Mouse (Mus musculus) hindbrain, embryonic 16.5 days (tissue): ENCODE measurements around the gene D8Ertd738e. TPM values are rescaled to one million over a fixed set of nuclear protein-coding genes. Genes with fewer than 3 reads are reported as not detected.

ENCODE experiments used
- ATAC-seq: fragments of 200-750 bp; cut with Nextera tagmentation; 2 replicates; pipeline ENCODE4 v1.8.0; 2017; ENCODE audit warnings: moderate TSS enrichment, moderate library complexity
- H3K27ac ChIP-seq: fragments of 300-500 bp; sonication (generic); 2 replicates; pipeline ENCODE4 v1.5.1; 2014; ENCODE audit warnings: low read depth, mild to moderate bottlenecking, control low read depth, low read length, moderate library complexity
- H3K27me3 ChIP-seq: fragments of 300-500 bp; sonication (generic); replicated peaks from 2 replicates; pipeline ENCODE4 v1.6.1; 2014; ENCODE audit warnings: low read length; ENCODE audit not compliant: control insufficient read depth, insufficient read depth
- H3K36me3 ChIP-seq: fragments of 300-500 bp; sonication (generic); 2 replicates; pipeline ENCODE4 v1.6.1; 2014; ENCODE audit warnings: mild to moderate bottlenecking, low read length, moderate library complexity, mixed read lengths; ENCODE audit not compliant: control insufficient read depth, insufficient read depth
- H3K4me1 ChIP-seq: fragments of 300-500 bp; sonication (generic); 2 replicates; pipeline ENCODE4 v1.6.1; 2014; ENCODE audit warnings: low read depth, low read length; ENCODE audit not compliant: control insufficient read depth, insufficient read depth
- H3K4me2 ChIP-seq: fragments of 300-500 bp; sonication (generic); 2 replicates; pipeline ENCODE4 v1.6.1; 2014; ENCODE audit warnings: mild to moderate bottlenecking, low read length, control low read depth, moderate library complexity
- H3K4me3 ChIP-seq: fragments of 300-500 bp; sonication (generic); 2 replicates; pipeline ENCODE4 v1.5.1; 2014; ENCODE audit warnings: mild to moderate bottlenecking, low read length, control low read depth, moderate library complexity
- H3K9ac ChIP-seq: fragments of 300-500 bp; sonication (generic); 2 replicates; pipeline ENCODE4 v1.6.1; 2014; ENCODE audit warnings: low read depth, mild to moderate bottlenecking, control low read depth, low read length, moderate library complexity
- H3K9me3 ChIP-seq: fragments of 300-500 bp; sonication (generic); 2 replicates; pipeline ENCODE4 v1.6.1; 2014; ENCODE audit warnings: mild to moderate bottlenecking, low read length, moderate library complexity; ENCODE audit not compliant: control insufficient read depth
- WGBS: fragments of 180-500 bp; shearing (Covaris S2); extraction: QIAGEN DNeasy Blood & Tissue Kit; methylation state at CpG from one replicate; pipeline ENCODE4 v1.1.7; 2014; 5-methylcytosine and 5-hydroxymethylcytosine counted together
- polyA plus RNA-seq: library from polyadenylated mRNA; unstranded; fragments of >200 nt; fragmentation: Nextera tagmentation; extraction: Ambion mirVana; gene quantifications from 2 replicates; pipeline ENCODE4 v1.2.1, GENCODE M21; 2015

Gene D8Ertd738e
- polyA plus RNA-seq, 1 experiment from 2014 or later = 266 TPM

DNA sequence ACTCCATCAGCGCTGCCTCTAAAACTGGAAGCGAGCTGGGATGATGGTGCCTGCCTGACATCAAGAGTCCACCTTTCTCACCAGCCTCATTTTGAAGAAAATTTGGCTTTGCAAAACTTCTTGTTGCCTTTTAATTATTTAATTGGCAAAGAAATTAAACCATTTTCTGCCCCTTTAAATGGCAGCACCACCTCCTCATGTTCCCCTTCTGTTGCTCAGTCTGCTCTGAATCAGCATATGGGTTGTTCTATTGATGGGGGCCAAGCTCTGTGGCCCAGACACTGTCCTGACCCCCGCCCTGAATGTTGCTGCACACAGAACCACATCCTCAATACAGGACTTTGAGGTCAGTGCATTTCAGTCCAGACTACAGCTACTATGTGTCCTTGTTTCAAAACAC, 24.4 kb upstream of the D8Ertd738e start:
- Histone ChIP-seq H3K9ac (no peak overlapping the region), H3K4me1 (peaks cover 7% of the 10 kb centered on the region), H3K36me3 (no peaks in the 10 kb centered on the region), H3K27ac (no peak overlapping the region), H3K27me3 (no peaks in the 10 kb centered on the region), H3K9me3 (no peaks in the 10 kb centered on the region), H3K4me3 (no peak overlapping the region), H3K4me2 (no peak overlapping the region)
- 83% methylated on average over 3 of the region's 3 CpGs for whole genome bisulfite sequencing
- no peak for ATAC-seq

DNA sequence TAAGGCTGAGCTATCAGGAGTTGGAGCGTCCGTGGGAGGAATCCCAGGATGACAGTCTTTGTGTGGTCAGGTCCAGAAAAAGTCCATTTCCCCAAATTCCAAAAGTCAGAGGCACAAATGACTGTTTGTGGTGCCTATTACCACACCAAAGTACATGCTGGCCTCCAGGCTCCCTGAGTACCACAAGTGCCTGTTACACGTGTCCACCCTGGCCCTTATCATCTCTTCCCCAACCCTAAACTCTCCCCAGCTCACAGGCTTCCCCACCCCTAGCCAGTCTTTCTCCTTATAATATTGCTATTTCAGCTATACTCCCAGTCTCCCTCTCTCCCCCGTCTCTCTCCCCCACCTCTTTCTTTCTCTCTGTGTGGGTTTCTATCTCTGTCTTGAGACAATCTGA, 22.8 kb upstream of the D8Ertd738e start:
- 92% methylated on average over 4 of the region's 4 CpGs for WGBS

DNA sequence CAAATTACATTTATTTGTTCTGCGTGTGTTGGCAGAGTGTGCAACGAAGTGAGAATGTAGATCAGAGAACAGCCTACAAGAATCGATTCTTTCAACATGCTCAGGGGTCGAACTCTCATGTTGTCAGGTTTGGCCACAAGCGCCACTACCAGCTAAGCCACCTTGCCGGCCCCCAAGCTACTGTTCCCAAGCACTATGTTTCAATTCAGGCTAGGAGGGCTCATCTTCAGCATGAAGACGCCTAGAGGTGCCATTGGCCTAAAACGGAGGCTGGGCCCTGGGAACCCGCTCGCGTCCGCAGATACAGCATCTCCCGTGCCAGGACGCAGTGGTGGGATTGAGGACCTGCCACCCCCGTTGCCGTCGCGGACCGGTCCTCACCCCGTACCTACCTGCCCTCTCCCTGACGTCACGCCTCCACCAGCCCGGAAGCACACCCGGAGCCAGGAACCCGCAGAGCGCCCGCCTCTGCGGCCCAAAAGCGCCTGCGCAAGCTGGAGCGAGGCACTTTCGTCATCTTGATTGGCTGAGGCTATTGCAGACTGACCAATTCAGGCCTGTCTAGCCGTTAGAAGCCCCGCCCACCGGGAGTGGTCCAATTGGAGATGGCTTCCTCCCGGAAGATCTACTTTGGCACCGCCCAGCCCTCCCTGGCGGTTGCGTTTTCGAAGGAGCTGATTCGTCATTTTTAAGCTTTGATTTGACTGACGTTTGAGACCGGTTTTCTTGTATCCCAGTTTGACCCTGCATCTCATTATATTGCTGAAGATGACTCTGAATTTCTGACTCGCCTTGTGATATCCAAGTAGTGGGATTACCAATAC, 20.6 kb upstream of the D8Ertd738e start, which contains the start of gene Ccdc130:
TSS of gene Ccdc130 (minus strand) at position 431 of the 824 bp plus-strand sequence.
- peak within 1 kb of the TSS; percentile 77 for H3K9ac ChIP-seq
- under 1% methylated on average over 44 of the region's 44 CpGs for WGBS
- peak within 1 kb of the TSS; percentile 93 for H3K4me2 ChIP-seq
- H3K4me1 ChIP-seq = peaks cover 7% of the 10 kb centered on the region
- no peaks in the 10 kb centered on the region for H3K27me3 ChIP-seq
- H3K27ac ChIP-seq = peak within 1 kb of the TSS; percentile 66
- H3K9me3 ChIP-seq = no peaks in the 10 kb centered on the region
- peaks cover 7% of the 10 kb centered on the region for H3K36me3 ChIP-seq
- H3K4me3 ChIP-seq = peak within 1 kb of the TSS; percentile 54
- ATAC-seq = peak; percentile 99

More for the DNA sequence above, 22.8 kb upstream of the D8Ertd738e start:
- ATAC-seq = no peak
- Histone ChIP-seq H3K9me3 (no peaks in the 10 kb centered on the region), H3K4me1 (peaks cover 7% of the 10 kb centered on the region), H3K4me2 (no peak overlapping the region), H3K27ac (no peak overlapping the region), H3K36me3 (no peaks in the 10 kb centered on the region), H3K4me3 (no peak overlapping the region), H3K27me3 (no peaks in the 10 kb centered on the region), H3K9ac (no peak overlapping the region)

DNA sequence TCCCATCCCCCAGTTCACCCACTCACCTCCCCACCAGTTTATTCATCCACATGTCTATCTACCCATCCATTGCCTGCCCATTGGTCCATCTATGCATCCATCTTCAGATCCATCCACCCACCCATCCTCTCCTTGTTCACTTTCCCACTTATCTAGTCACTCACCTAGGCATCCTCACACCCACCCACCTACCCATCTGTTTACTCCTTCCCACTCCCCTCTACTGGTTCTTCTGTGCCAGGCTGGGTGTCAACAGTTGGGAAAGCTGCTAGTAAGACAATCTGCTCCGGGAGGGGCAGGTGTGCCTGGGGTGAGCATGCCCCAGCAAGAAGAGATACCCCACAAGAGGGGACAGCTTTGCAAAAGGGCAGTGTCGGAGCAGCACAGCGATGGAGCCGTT, 11.6 kb upstream of the D8Ertd738e start:
- no peaks in the 10 kb centered on the region for H3K9me3 ChIP-seq
- 94% methylated on average over 4 of the region's 4 CpGs for WGBS
- H3K27ac ChIP-seq = no peak overlapping the region
- ATAC-seq = no peak
- no peak overlapping the region for H3K4me2 ChIP-seq
- no peaks in the 10 kb centered on the region for H3K27me3 ChIP-seq
- H3K4me1 ChIP-seq = peaks cover 12% of the 10 kb centered on the region
- no peak overlapping the region for H3K4me3 ChIP-seq
- peaks cover 39% of the 10 kb centered on the region for H3K36me3 ChIP-seq
- H3K9ac ChIP-seq = no peak overlapping the region

DNA sequence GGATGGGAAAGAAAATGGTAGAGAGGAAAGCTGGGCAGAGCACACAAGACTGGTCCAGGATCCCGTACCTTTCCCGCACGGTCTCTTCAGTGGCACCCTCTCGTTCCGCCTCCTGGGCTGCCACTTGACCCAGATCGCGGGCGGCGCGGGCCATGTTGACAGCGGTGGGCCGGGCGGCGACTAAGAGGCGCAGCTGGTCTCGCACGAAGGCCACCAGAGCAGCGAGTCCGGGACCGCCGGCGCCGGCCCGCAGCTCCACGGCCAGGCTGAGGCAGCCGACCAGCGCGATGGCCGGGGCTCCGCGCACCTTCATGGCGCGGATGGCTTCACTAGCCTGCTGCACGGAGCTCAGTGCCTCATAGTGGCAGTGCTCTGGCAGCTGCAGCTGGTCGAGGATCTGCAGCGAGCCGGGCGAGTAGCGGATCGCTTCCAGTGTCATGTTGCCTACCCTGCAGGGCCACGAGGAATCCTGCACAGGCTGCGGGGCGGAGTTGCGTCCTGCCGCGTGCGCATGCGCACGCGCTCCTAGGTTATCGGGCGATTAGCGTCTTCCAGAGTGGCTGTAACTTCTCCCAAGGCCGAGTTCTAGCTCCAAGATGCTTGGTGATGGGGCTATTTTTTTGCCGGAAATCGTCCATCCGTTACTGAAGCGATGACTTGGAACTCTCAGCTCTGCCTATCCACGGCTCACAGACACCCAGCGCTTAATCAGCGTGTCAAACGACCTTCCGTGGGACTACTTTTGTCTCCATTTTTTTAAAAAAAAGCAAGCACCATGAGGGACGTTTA, 7.5 kb upstream of the D8Ertd738e start, which contains the start of gene Mri1:
TSS of gene Mri1 (minus strand) at position 505 of the 789 bp plus-strand sequence.
- peak within 1 kb of the TSS; percentile 78 for H3K9ac ChIP-seq
- no peaks in the 10 kb centered on the region for H3K9me3 ChIP-seq
- peaks cover 38% of the 10 kb centered on the region for H3K36me3 ChIP-seq
- peaks cover 15% of the 10 kb centered on the region for H3K4me1 ChIP-seq
- WGBS = under 1% methylated on average over 37 of the region's 64 CpGs
- H3K27me3 ChIP-seq = no peaks in the 10 kb centered on the region
- peak; percentile 87 for ATAC-seq
- H3K27ac ChIP-seq = peak within 1 kb of the TSS; percentile 90
- peak within 1 kb of the TSS; percentile 67 for H3K4me3 ChIP-seq
- H3K4me2 ChIP-seq = peak within 1 kb of the TSS; percentile 91

DNA sequence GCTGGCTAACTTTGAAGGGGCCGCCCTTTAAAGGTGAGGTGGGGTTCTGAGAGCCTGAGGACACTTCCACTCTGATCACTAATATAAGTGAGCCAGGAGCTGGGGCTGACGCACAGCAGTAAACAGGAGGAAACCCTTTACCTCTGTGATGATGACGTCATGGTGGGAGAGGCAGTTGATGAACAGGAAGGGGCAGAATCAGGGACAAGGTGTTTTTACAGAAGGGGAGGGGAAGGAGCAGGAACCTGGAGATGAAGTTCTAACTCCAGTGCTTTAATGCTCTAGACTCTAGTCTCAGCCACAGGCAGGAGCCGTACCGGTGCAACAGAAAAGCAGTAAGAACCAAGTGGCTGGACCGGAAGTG, 6.9 kb upstream of the D8Ertd738e start:
- no peak; the same call in none of the 2 replicates for ATAC-seq
- H3K9me3 ChIP-seq = no peaks in the 10 kb centered on the region
- H3K27me3 ChIP-seq = no peaks in the 10 kb centered on the region
- H3K4me2 ChIP-seq = peak overlapping the region; percentile 91
- H3K9ac ChIP-seq = peak overlapping the region; percentile 78
- H3K27ac ChIP-seq = peak overlapping the region; percentile 90
- H3K4me1 ChIP-seq = peaks cover 15% of the 10 kb centered on the region
- peak overlapping the region; percentile 67 for H3K4me3 ChIP-seq
- WGBS = 15% methylated on average over 6 of the region's 6 CpGs
- peaks cover 40% of the 10 kb centered on the region for H3K36me3 ChIP-seq

DNA sequence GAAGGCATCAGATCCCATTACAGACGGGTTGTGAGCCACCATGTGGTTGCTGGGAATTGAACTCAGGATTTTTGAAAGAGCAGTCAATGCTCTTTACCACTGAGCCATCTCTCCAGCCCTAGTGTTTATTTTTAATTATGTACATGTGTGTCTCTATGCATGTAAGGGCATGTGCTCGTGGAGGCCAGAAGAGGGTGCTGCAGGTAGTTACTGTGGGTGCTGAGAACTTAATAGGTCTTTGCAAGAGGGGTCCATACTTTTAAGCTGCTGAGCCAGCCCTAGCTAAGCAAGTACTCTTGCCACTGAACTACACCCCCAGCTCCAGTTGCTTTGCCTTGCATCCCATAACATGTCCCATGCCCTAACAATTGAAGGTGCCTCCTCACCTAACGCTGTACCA, 6.3 kb upstream of the D8Ertd738e start:
- Histone ChIP-seq H3K9me3 (no peaks in the 10 kb centered on the region), H3K27ac (peak overlapping the region; percentile 90), H3K4me3 (peak overlapping the region; percentile 67), H3K27me3 (no peaks in the 10 kb centered on the region), H3K9ac (peak overlapping the region; percentile 78), H3K36me3 (peaks cover 40% of the 10 kb centered on the region), H3K4me2 (peak overlapping the region; percentile 91), H3K4me1 (peaks cover 15% of the 10 kb centered on the region)
- WGBS = 83% methylated on average over 3 of the region's 3 CpGs
- peak; percentile 12; the same call in 1 of the 2 replicates for ATAC-seq

DNA sequence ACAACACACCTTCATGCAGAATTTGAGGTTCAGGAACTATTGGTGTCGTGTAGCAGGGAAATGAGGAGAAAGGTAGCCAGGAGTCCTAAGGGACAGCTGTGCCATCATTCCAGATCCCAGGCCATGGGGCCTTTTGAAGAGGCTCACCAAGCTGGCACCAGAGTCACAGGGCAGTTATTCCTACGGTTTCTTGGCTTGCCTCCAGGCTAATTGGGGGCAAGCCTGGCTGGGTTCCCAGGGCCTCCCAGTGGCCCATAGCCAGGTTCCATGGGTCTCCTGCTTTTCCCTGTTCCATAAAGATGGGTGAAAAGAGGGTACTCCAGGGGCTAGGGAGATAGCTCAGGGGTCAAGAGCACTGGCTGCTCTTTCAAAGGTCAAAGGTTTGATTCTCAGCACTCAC, 7.7 kb downstream of the D8Ertd738e start:
- no peaks in the 10 kb centered on the region for H3K27me3 ChIP-seq
- no peak overlapping the region for H3K9ac ChIP-seq
- ATAC-seq = no peak
- 52% methylated on average over 2 of the region's 2 CpGs for WGBS
- peaks cover 19% of the 10 kb centered on the region for H3K36me3 ChIP-seq
- no peak overlapping the region for H3K27ac ChIP-seq
- no peak overlapping the region for H3K4me3 ChIP-seq
- H3K4me2 ChIP-seq = no peak overlapping the region
- no peaks in the 10 kb centered on the region for H3K9me3 ChIP-seq
- peaks cover 4% of the 10 kb centered on the region; the same call in 1 of the 2 replicates for H3K4me1 ChIP-seq

- no peak for ATAC-seq
- no peaks in the 10 kb centered on the region for H3K27me3 ChIP-seq
- H3K4me3 ChIP-seq = no peak overlapping the region
- no peak overlapping the region for H3K9ac ChIP-seq
- no peaks in the 10 kb centered on the region for H3K9me3 ChIP-seq
- H3K4me1 ChIP-seq = peaks cover 4% of the 10 kb centered on the region
- no peak overlapping the region for H3K27ac ChIP-seq
- WGBS = 70% methylated on average over 6 of the region's 6 CpGs
- H3K4me2 ChIP-seq = no peak overlapping the region
- peaks cover 16% of the 10 kb centered on the region for H3K36me3 ChIP-seq
Observed at GRCm38 (mm10) chr8:84241167-84241566, 8.4 kb downstream of the D8Ertd738e start.
